Comparison of ENCODE assay signal across 21 mouse cellular contexts in genomic region chr19:15200792-15201191, GRCm38 (mm10).
DNase-seq lines count a peak whose midpoint lies in the region; ATAC-seq and TF ChIP-seq lines count a peak whose summit lies in the region.
"Had no signal": no experiment of that assay in that cellular context is flagged by ENCODE, and none has a peak within 500 bp of the region (broad histone marks: within the 10 kb centered on the region; RNA-seq: fewer than 3 reads in every experiment).

No protein-coding gene starts in this region.

- WGBS in forebrain, embryonic 11.5 days = 63% methylated on average over 4 of the region's 4 CpGs
- 41% methylated on average over 4 of the region's 4 CpGs for WGBS in forebrain, embryonic 16.5 days
- 65% methylated on average over 4 of the region's 4 CpGs for WGBS in midbrain, embryonic 10.5 days
- WGBS in midbrain, postnatal 0 days = 66% methylated on average over 4 of the region's 4 CpGs
- WGBS in forebrain, embryonic 15.5 days = 42% methylated on average over 4 of the region's 4 CpGs
- WGBS in midbrain, embryonic 15.5 days = 47% methylated on average over 4 of the region's 4 CpGs

- H3K36me3 ChIP-seq in forebrain, embryonic 11.5 days (ENCODE audit: control insufficient read depth, insufficient read depth, low read length) = no peaks in the 10 kb centered on the region
- H3K36me3 ChIP-seq in forebrain, embryonic 16.5 days (ENCODE audit: control insufficient read depth, insufficient read depth) = no peaks in the 10 kb centered on the region
- no peaks in the 10 kb centered on the region for H3K36me3 ChIP-seq in midbrain, embryonic 10.5 days
- H3K36me3 ChIP-seq in midbrain, postnatal 0 days (ENCODE audit: insufficient read depth, low read length) = no peaks in the 10 kb centered on the region
- H3K36me3 ChIP-seq in forebrain, embryonic 15.5 days = no peaks in the 10 kb centered on the region
- H3K36me3 ChIP-seq in midbrain, embryonic 15.5 days (replicated peaks) = no peaks in the 10 kb centered on the region
- H3K36me3 ChIP-seq: embryonic facial prominence, embryonic 12.5 days; heart, embryonic 10.5 days; liver, embryonic 13.5 days had no signal

- TF ChIP-seq CTCF in midbrain, postnatal 0 days (IDR thresholded peaks at IDR 0.05) = no peak

- no peak for DNase-seq in forebrain, embryonic 11.5 days (ENCODE audit: low spot score)
- DNase-seq in midbrain, embryonic 10.5 days (ENCODE audit: low spot score) = no peak
- no peak for DNase-seq in midbrain, postnatal 0 days (ENCODE audit: low spot score)
- DNase-seq in cerebellum, postnatal 14 days = no peak
- DNase-seq in frontal cortex, postnatal 25 days (ENCODE audit: low spot score in 2 of 2) = no peak
- DNase-seq: adrenal gland, postnatal 36 days; cerebellum, adult 11-12 months; cerebellum, postnatal 25 days; gastrocnemius, adult 2 months; kidney, postnatal 36 days; liver, embryonic 13.5 days; lung, adult 2 months; lung, postnatal 14 days; thymus, postnatal 25 days had no signal

- H3K27me3 ChIP-seq in forebrain, embryonic 11.5 days (ENCODE audit: control insufficient read depth, insufficient read depth, low read length) = no peaks in the 10 kb centered on the region
- H3K27me3 ChIP-seq in forebrain, embryonic 16.5 days (replicated peaks; ENCODE audit: control insufficient read depth, insufficient read depth, low read length) = no peaks in the 10 kb centered on the region
- H3K27me3 ChIP-seq in midbrain, embryonic 10.5 days (ENCODE audit: low read depth, poor library complexity, severe bottlenecking) = no peaks in the 10 kb centered on the region
- H3K27me3 ChIP-seq in midbrain, postnatal 0 days (ENCODE audit: insufficient read depth, low read length) = no peaks in the 10 kb centered on the region
- H3K27me3 ChIP-seq in forebrain, embryonic 15.5 days = no peaks in the 10 kb centered on the region
- H3K27me3 ChIP-seq in midbrain, embryonic 15.5 days (replicated peaks) = no peaks in the 10 kb centered on the region
- H3K27me3 ChIP-seq: embryonic facial prominence, embryonic 12.5 days; liver, embryonic 13.5 days had no signal

- ATAC-seq in forebrain, embryonic 11.5 days (replicated peaks; ENCODE audit: low FRiP score) = no peak
- no peak for ATAC-seq in forebrain, embryonic 16.5 days
- no peak for ATAC-seq in midbrain, postnatal 0 days (ENCODE audit: low FRiP score)
- no peak for ATAC-seq in forebrain, embryonic 15.5 days (replicated peaks)
- ATAC-seq in midbrain, embryonic 15.5 days (replicated peaks) = peak; percentile 45; the same call in 1 of the 2 replicates
- ATAC-seq: CD4-positive, CD25-positive, alpha-beta regulatory T cell, adult 4 months; intestine, embryonic 16.5 days had no signal

- H3K4me1 ChIP-seq in forebrain, embryonic 11.5 days (replicated peaks; ENCODE audit: control insufficient read depth, insufficient read depth, low read length) = no peaks in the 10 kb centered on the region
- peaks cover 9% of the 10 kb centered on the region for H3K4me1 ChIP-seq in forebrain, embryonic 16.5 days (replicated peaks; ENCODE audit: control insufficient read depth, insufficient read depth, low read length)
- H3K4me1 ChIP-seq in midbrain, embryonic 10.5 days = peaks cover 19% of the 10 kb centered on the region
- no peaks in the 10 kb centered on the region; the same call in 1 of the 2 replicates for H3K4me1 ChIP-seq in midbrain, postnatal 0 days (ENCODE audit: insufficient read depth, low read length)
- peaks cover 13% of the 10 kb centered on the region for H3K4me1 ChIP-seq in forebrain, embryonic 15.5 days
- peaks cover 10% of the 10 kb centered on the region for H3K4me1 ChIP-seq in midbrain, embryonic 15.5 days
- H3K4me1 ChIP-seq: embryonic facial prominence, embryonic 12.5 days; heart, embryonic 10.5 days; liver, embryonic 13.5 days had no signal

- H3K9ac ChIP-seq in forebrain, embryonic 11.5 days (ENCODE audit: low read length) = no peak overlapping the region
- no peak overlapping the region for H3K9ac ChIP-seq in forebrain, embryonic 16.5 days (replicated peaks; ENCODE audit: low read depth, low read length)
- no peak overlapping the region for H3K9ac ChIP-seq in midbrain, postnatal 0 days (replicated peaks; ENCODE audit: low read length, poor library complexity, severe bottlenecking)
- no peak overlapping the region for H3K9ac ChIP-seq in forebrain, embryonic 15.5 days (replicated peaks)
- no peak overlapping the region for H3K9ac ChIP-seq in midbrain, embryonic 15.5 days
- H3K9ac ChIP-seq: embryonic facial prominence, embryonic 12.5 days; liver, embryonic 13.5 days had no signal

- no peaks in the 10 kb centered on the region for H3K9me3 ChIP-seq in forebrain, embryonic 11.5 days (ENCODE audit: control insufficient read depth, low read length)
- H3K9me3 ChIP-seq in forebrain, embryonic 16.5 days (ENCODE audit: control insufficient read depth, low read length) = no peaks in the 10 kb centered on the region
- H3K9me3 ChIP-seq in midbrain, embryonic 10.5 days (replicated peaks) = no peaks in the 10 kb centered on the region; the same call in 1 of the 2 replicates
- H3K9me3 ChIP-seq in midbrain, postnatal 0 days (ENCODE audit: low read length) = no peaks in the 10 kb centered on the region
- H3K9me3 ChIP-seq in forebrain, embryonic 15.5 days = no peaks in the 10 kb centered on the region
- H3K9me3 ChIP-seq in midbrain, embryonic 15.5 days = no peaks in the 10 kb centered on the region
- H3K9me3 ChIP-seq: embryonic facial prominence, embryonic 12.5 days; heart, embryonic 10.5 days; liver, embryonic 13.5 days had no signal

- H3K4me2 ChIP-seq in forebrain, embryonic 11.5 days (ENCODE audit: low read depth, low read length, severe bottlenecking) = no peak overlapping the region
- no peak overlapping the region for H3K4me2 ChIP-seq in forebrain, embryonic 16.5 days (ENCODE audit: low read length)
- no peak overlapping the region for H3K4me2 ChIP-seq in midbrain, postnatal 0 days (ENCODE audit: low read depth, low read length, poor library complexity, severe bottlenecking)
- no peak overlapping the region for H3K4me2 ChIP-seq in forebrain, embryonic 15.5 days (replicated peaks)
- H3K4me2 ChIP-seq in midbrain, embryonic 15.5 days = no peak overlapping the region
- H3K4me2 ChIP-seq: embryonic facial prominence, embryonic 12.5 days; liver, embryonic 13.5 days had no signal

- H3K4me3 ChIP-seq in forebrain, embryonic 11.5 days (ENCODE audit: low read depth, low read length) = no peak overlapping the region
- no peak overlapping the region for H3K4me3 ChIP-seq in forebrain, embryonic 16.5 days (replicated peaks; ENCODE audit: low read length)
- H3K4me3 ChIP-seq in midbrain, embryonic 10.5 days = no peak overlapping the region
- H3K4me3 ChIP-seq in midbrain, postnatal 0 days (ENCODE audit: low read depth, low read length) = no peak overlapping the region
- H3K4me3 ChIP-seq in forebrain, embryonic 15.5 days = no peak overlapping the region
- H3K4me3 ChIP-seq in midbrain, embryonic 15.5 days = no peak overlapping the region
- H3K4me3 ChIP-seq: embryonic facial prominence, embryonic 12.5 days; gastrocnemius, adult 2 months; heart, embryonic 10.5 days; liver, embryonic 13.5 days had no signal

- peak overlapping the region; percentile 1; the same call in 1 of the 2 replicates for H3K27ac ChIP-seq in forebrain, embryonic 11.5 days (ENCODE audit: low read depth, low read length)
- no peak overlapping the region; the same call in 1 of the 2 replicates for H3K27ac ChIP-seq in forebrain, embryonic 16.5 days (ENCODE audit: low read length)
- peak overlapping the region; percentile 69 for H3K27ac ChIP-seq in midbrain, embryonic 10.5 days (replicated peaks)
- no peak overlapping the region for H3K27ac ChIP-seq in midbrain, postnatal 0 days (ENCODE audit: low read depth, low read length)
- peak overlapping the region; percentile 61 for H3K27ac ChIP-seq in forebrain, embryonic 15.5 days (replicated peaks)
- H3K27ac ChIP-seq in midbrain, embryonic 15.5 days = 0 out of 2 replicates have a peak overlapping the region, but pooled peaks have one; percentile 22
- H3K27ac ChIP-seq: embryonic facial prominence, embryonic 12.5 days; gastrocnemius, adult 2 months; heart, embryonic 10.5 days; liver, embryonic 13.5 days had no signal

Comparison
In these comparisons a context has a peak if more than half of its experiments do, and no peak if none do; other contexts are left out.
1. H3K27ac ChIP-seq: peak in forebrain, embryonic 11.5 days (single experiment), midbrain, embryonic 10.5 days (single experiment), forebrain, embryonic 15.5 days (single experiment) and midbrain, embryonic 15.5 days (single experiment); none in forebrain, embryonic 16.5 days (single experiment) and midbrain, postnatal 0 days (single experiment).